Mouse (Mus musculus): ENCODE data around the gene Psma3. TPM values are rescaled to one million over a fixed set of nuclear protein-coding genes. Genes with fewer than 3 reads are reported as not detected.
"Not testable (repeated sequence)": the region's sequence is repeated elsewhere in the genome, so short reads cannot be mapped to it uniquely, and the experiment has no call there.

Gene Psma3
- polyA plus RNA-seq, 1 experiment from 2014 or later: 489 TPM

DNA sequence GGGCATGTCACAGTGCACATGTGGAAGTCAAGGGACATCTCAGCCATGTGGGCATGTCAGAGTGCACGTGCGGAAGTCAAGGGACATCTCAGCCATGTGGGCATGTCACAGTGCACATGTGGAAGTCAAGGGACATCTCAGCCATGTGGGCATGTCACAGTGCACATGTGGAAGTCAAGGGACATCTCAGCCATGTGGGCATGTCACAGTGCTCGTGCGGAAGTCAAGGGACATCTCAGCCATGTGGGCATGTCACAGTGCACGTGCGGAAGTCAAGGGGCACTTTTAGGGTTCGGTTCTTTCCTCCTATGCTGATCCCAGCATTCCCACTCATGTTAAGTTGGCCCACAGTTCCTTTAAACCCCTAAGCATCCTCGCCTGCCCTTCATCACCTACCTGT, 53.8 kb downstream of the Psma3 start:
- not testable (repeated sequence) for H3K4me1 ChIP-seq (ENCODE audit: control insufficient read depth, insufficient read depth, low read length); H3K4me3 ChIP-seq (ENCODE audit: low read depth, low read length); H3K9ac ChIP-seq (ENCODE audit: low read depth, low read length); H3K9me3 ChIP-seq (replicated peaks; ENCODE audit: control insufficient read depth, low read length, poor library complexity, severe bottlenecking); H3K27me3 ChIP-seq (ENCODE audit: control insufficient read depth, insufficient read depth, low read depth, low read length); ATAC-seq; H3K4me2 ChIP-seq (ENCODE audit: low read length); H3K36me3 ChIP-seq (ENCODE audit: control insufficient read depth, insufficient read depth, low read length); H3K27ac ChIP-seq (ENCODE audit: low read length)
- WGBS: 91% methylated on average over 8 of the region's 8 CpGs

DNA sequence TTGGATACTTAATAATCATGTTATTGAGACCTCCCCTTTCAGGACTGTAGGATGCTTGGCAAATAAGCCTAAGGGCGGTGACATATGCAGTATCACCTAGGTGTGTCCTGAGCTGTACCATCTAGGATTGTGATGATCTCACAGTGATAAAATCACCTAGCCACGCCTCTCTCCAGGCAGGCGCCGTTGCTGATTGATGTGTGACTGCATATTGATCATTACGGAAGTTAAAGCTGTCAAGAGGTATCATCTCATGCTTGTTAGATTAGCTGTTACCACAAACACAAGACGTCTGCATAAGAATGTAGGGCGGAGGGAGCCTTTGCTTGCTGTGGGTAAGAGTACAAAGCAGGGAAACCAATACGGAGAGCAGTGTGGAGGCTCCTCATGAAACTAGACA, 55.8 kb downstream of the Psma3 start:
- H3K9me3 ChIP-seq (replicated peaks; ENCODE audit: control insufficient read depth, low read length, poor library complexity, severe bottlenecking): no peaks in the 10 kb centered on the region
- H3K27me3 ChIP-seq (ENCODE audit: control insufficient read depth, insufficient read depth, low read depth, low read length): no peaks in the 10 kb centered on the region
- H3K36me3 ChIP-seq (ENCODE audit: control insufficient read depth, insufficient read depth, low read length): peaks cover 2% of the 10 kb centered on the region; the same call in 1 of the 2 replicates
- H3K9ac ChIP-seq (ENCODE audit: low read depth, low read length): no peak overlapping the region
- H3K4me1 ChIP-seq (ENCODE audit: control insufficient read depth, insufficient read depth, low read length): no peaks in the 10 kb centered on the region
- H3K4me2 ChIP-seq (ENCODE audit: low read length): no peak overlapping the region
- no peak overlapping the region for H3K4me3 ChIP-seq (ENCODE audit: low read depth, low read length)
- no peak for ATAC-seq
- no peak overlapping the region for H3K27ac ChIP-seq (ENCODE audit: low read length)
- WGBS: 89% methylated on average over 8 of the region's 8 CpGs

DNA sequence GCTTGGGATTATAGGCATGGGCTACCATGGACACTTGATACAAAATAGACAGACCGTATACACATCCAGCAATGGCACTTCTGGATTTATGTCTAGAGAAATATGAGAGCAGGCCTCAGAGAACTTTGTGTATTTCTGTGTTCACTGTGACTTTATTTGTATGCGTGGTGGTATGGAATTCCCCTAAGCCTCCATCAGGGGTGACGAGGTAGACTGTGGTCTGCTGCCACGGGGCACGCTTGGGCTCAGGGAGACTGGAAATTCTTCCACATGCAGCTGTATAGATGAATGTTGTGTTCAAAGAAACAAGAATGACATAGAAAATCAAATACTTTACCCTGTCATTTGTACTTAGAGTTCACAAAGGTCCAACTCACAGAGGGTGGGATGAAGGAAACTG, 56.3 kb downstream of the Psma3 start:
- no peaks in the 10 kb centered on the region for H3K27me3 ChIP-seq (ENCODE audit: control insufficient read depth, insufficient read depth, low read depth, low read length)
- H3K36me3 ChIP-seq (ENCODE audit: control insufficient read depth, insufficient read depth, low read length): peaks cover 2% of the 10 kb centered on the region; the same call in 1 of the 2 replicates
- WGBS: 91% methylated on average over 5 of the region's 5 CpGs

DNA sequence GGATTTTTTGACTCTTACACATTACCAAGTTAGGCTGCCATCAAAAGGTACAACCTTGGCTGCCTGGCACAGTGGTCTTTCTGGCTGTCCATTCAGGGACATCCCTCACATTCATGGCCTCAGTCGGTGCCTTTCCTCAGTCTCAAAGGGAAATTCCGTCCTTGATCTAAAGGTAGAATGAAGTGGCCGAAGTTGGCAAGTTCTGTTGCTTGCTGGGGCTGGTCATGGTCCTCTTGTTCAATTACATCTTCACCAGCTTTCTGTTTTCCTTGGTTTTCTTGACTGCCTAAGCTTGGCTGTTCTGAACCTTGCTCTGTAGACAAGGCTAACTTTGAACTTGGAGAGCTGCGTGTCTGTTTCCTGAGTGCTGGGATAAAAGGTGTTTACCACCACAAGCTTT, 61.4 kb downstream of the Psma3 start:
- ATAC-seq: no peak
- Histone ChIP-seq H3K4me1 (ENCODE audit: control insufficient read depth, insufficient read depth, low read length) (no peaks in the 10 kb centered on the region), H3K36me3 (ENCODE audit: control insufficient read depth, insufficient read depth, low read length) (peaks cover 16% of the 10 kb centered on the region), H3K27ac (ENCODE audit: low read length) (no peak overlapping the region), H3K9me3 (replicated peaks; ENCODE audit: control insufficient read depth, low read length, poor library complexity, severe bottlenecking) (no peaks in the 10 kb centered on the region), H3K4me3 (ENCODE audit: low read depth, low read length) (no peak overlapping the region), H3K9ac (ENCODE audit: low read depth, low read length) (no peak overlapping the region), H3K4me2 (ENCODE audit: low read length) (no peak overlapping the region), H3K27me3 (ENCODE audit: control insufficient read depth, insufficient read depth, low read depth, low read length) (no peaks in the 10 kb centered on the region)
- 91% methylated on average over 4 of the region's 4 CpGs for WGBS

More for the DNA sequence above, 56.3 kb downstream of the Psma3 start:
- no peak for ATAC-seq
- Histone ChIP-seq H3K4me3 (ENCODE audit: low read depth, low read length) (no peak overlapping the region), H3K9ac (ENCODE audit: low read depth, low read length) (no peak overlapping the region), H3K4me2 (ENCODE audit: low read length) (no peak overlapping the region), H3K9me3 (replicated peaks; ENCODE audit: control insufficient read depth, low read length, poor library complexity, severe bottlenecking) (no peaks in the 10 kb centered on the region), H3K4me1 (ENCODE audit: control insufficient read depth, insufficient read depth, low read length) (no peaks in the 10 kb centered on the region), H3K27ac (ENCODE audit: low read length) (no peak overlapping the region)

DNA sequence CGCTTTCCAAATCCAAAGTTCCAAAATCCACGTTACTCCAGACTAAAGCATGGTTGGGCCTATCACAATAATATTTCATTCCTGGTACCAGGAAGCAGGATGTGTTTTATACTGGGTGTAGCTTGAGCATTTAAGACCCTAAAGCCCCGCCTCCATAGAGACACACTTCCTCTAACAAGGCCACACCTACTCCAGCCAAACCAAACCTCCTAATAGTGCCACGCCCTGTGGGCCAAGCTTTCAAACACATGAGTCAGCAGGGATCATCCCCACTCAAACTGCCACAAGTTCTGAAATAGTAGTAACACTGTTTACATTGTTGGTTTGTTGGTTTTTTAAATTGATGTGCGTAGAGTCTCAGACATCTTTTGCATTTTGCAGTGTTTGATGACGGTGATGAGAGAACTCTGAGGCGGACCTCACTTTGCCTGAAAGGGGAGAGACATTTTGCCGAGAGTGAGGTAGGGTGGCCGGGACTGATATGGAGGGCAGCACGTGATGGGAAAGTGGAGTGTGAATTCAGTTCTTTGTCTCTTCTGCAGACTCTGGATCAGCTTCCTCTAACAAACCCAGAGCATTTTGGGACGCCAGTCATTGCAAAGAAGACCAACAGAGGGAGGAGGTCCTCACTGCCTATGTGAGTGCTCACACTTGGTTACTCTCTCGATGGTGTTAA, 62.4 kb downstream of the Psma3 start:
- ATAC-seq: no peak
- no peaks in the 10 kb centered on the region for H3K27me3 ChIP-seq (ENCODE audit: control insufficient read depth, insufficient read depth, low read depth, low read length)
- H3K4me1 ChIP-seq (ENCODE audit: control insufficient read depth, insufficient read depth, low read length): no peaks in the 10 kb centered on the region
- no peaks in the 10 kb centered on the region for H3K9me3 ChIP-seq (replicated peaks; ENCODE audit: control insufficient read depth, low read length, poor library complexity, severe bottlenecking)
- 92% methylated on average over 12 of the region's 12 CpGs for WGBS
- no peak overlapping the region for H3K27ac ChIP-seq (ENCODE audit: low read length)
- no peak overlapping the region for H3K4me3 ChIP-seq (ENCODE audit: low read depth, low read length)
- peaks cover 19% of the 10 kb centered on the region for H3K36me3 ChIP-seq (ENCODE audit: control insufficient read depth, insufficient read depth, low read length)
- no peak overlapping the region for H3K9ac ChIP-seq (ENCODE audit: low read depth, low read length)
- no peak overlapping the region for H3K4me2 ChIP-seq (ENCODE audit: low read length)

DNA sequence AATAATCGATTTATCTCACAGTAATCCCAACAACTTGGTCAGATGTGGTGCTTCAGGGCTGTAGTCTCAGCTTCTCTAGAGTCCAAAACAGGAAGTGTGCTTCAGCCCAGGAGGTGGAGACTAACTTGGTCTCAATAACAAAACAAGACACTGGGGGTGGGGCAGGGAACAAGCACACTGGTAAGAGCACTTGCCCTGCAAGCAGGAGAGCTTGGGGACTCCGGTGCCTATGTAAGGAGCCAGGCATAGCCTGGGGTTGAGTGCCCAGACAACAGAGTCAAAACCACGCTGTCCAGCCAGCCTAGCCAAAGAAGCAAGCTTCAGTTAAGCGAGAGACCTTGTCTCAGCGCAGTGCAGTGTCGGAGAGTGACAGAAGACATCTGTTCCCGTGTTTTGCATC, 66.0 kb downstream of the Psma3 start:
- WGBS: 94% methylated on average over 7 of the region's 7 CpGs

DNA sequence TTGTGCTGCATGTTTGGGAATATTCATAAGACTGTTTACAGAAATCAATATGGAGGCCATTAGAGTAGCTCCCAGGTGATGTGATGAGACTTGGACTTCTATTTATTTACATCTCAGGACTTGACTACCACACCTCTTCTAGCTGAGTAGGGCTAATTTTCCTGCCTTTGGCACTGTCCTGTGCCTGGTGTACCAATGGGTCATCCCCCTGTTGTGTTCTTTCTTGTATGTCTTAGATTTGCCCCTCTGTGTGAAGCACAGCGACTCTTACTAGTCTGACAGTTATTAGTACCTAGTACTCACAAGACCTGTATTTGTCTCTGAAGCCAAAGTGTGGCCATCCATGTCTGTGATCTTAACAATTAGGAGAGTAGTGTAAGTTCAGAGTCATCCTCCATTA, 68.0 kb downstream of the Psma3 start:
- H3K36me3 ChIP-seq (ENCODE audit: control insufficient read depth, insufficient read depth, low read length): peaks cover 17% of the 10 kb centered on the region

More for the DNA sequence above, 66.0 kb downstream of the Psma3 start:
- Histone ChIP-seq H3K9me3 (replicated peaks; ENCODE audit: control insufficient read depth, low read length, poor library complexity, severe bottlenecking) (no peaks in the 10 kb centered on the region), H3K36me3 (ENCODE audit: control insufficient read depth, insufficient read depth, low read length) (peaks cover 17% of the 10 kb centered on the region), H3K27ac (ENCODE audit: low read length) (no peak overlapping the region), H3K27me3 (ENCODE audit: control insufficient read depth, insufficient read depth, low read depth, low read length) (no peaks in the 10 kb centered on the region), H3K4me3 (ENCODE audit: low read depth, low read length) (no peak overlapping the region), H3K9ac (ENCODE audit: low read depth, low read length) (no peak overlapping the region), H3K4me1 (ENCODE audit: control insufficient read depth, insufficient read depth, low read length) (no peaks in the 10 kb centered on the region), H3K4me2 (ENCODE audit: low read length) (no peak overlapping the region)
- no peak for ATAC-seq

DNA sequence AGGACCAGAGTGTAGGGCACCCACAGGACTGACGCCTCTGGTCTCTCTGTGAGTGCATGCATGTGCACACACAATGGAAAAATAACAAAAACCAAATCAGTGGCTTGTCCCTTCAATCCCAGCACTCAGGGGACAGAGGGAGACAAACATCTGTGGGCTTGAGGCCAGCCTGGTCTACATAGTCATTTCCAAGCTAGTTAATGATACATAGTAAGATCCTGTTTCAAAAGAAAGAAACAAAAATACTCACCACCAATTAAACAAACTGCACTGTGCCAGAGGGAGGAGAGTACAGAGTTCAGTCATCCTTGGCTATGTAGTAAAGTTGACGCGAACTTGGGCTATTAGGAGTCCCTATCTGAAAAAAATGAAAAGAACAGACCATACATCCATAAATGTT, 69.2 kb downstream of the Psma3 start:
- Histone ChIP-seq H3K36me3 (ENCODE audit: control insufficient read depth, insufficient read depth, low read length) (peaks cover 12% of the 10 kb centered on the region), H3K9ac (ENCODE audit: low read depth, low read length) (no peak overlapping the region)
- no peak for ATAC-seq

More for the DNA sequence above, 68.0 kb downstream of the Psma3 start:
- 97% methylated on average over 1 of the region's 1 CpGs for WGBS
- Histone ChIP-seq H3K27me3 (ENCODE audit: control insufficient read depth, insufficient read depth, low read depth, low read length) (no peaks in the 10 kb centered on the region), H3K4me3 (ENCODE audit: low read depth, low read length) (no peak overlapping the region), H3K4me1 (ENCODE audit: control insufficient read depth, insufficient read depth, low read length) (peaks cover 6% of the 10 kb centered on the region), H3K9me3 (replicated peaks; ENCODE audit: control insufficient read depth, low read length, poor library complexity, severe bottlenecking) (no peaks in the 10 kb centered on the region), H3K4me2 (ENCODE audit: low read length) (no peak overlapping the region), H3K9ac (ENCODE audit: low read depth, low read length) (no peak overlapping the region), H3K27ac (ENCODE audit: low read length) (no peak overlapping the region)
- no peak for ATAC-seq

DNA sequence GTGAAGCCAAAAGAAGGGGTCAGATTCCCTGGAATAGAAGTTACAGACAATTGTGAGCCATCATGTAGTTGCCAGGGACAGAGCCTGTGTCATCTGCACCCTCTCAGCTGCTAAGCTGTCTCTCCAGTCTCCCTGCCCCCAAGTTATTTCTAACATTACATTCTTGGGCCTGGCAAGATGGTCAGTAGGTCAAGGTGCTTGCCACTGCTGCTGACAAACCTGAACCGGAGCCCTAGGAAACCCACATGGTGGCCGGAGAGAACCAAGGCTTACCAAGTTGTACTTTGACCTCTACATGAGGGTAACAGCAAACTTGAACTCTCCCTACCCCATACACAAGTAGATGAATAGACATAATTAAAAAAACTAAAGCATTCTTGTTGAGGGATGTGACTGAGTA, 70.1 kb downstream of the Psma3 start:
- WGBS: 97% methylated on average over 2 of the region's 2 CpGs
- Histone ChIP-seq H3K4me3 (ENCODE audit: low read depth, low read length) (no peak overlapping the region), H3K27me3 (ENCODE audit: control insufficient read depth, insufficient read depth, low read depth, low read length) (no peaks in the 10 kb centered on the region), H3K27ac (ENCODE audit: low read length) (no peak overlapping the region), H3K36me3 (ENCODE audit: control insufficient read depth, insufficient read depth, low read length) (peaks cover 10% of the 10 kb centered on the region), H3K9ac (ENCODE audit: low read depth, low read length) (no peak overlapping the region), H3K4me2 (ENCODE audit: low read length) (no peak overlapping the region), H3K9me3 (replicated peaks; ENCODE audit: control insufficient read depth, low read length, poor library complexity, severe bottlenecking) (no peaks in the 10 kb centered on the region), H3K4me1 (ENCODE audit: control insufficient read depth, insufficient read depth, low read length) (peaks cover 10% of the 10 kb centered on the region)
- ATAC-seq: no peak

More for the DNA sequence above, 69.2 kb downstream of the Psma3 start:
- no peaks in the 10 kb centered on the region for H3K27me3 ChIP-seq (ENCODE audit: control insufficient read depth, insufficient read depth, low read depth, low read length)
- H3K9me3 ChIP-seq (replicated peaks; ENCODE audit: control insufficient read depth, low read length, poor library complexity, severe bottlenecking): no peaks in the 10 kb centered on the region
- no peak overlapping the region for H3K27ac ChIP-seq (ENCODE audit: low read length)
- WGBS: 94% methylated on average over 3 of the region's 3 CpGs
- no peak overlapping the region for H3K4me2 ChIP-seq (ENCODE audit: low read length)
- H3K4me1 ChIP-seq (ENCODE audit: control insufficient read depth, insufficient read depth, low read length): peaks cover 10% of the 10 kb centered on the region
- H3K4me3 ChIP-seq (ENCODE audit: low read depth, low read length): no peak overlapping the region
